Mouse (Mus musculus): Measurements from ENCODE around the gene Parl.

Gene Parl

DNA sequence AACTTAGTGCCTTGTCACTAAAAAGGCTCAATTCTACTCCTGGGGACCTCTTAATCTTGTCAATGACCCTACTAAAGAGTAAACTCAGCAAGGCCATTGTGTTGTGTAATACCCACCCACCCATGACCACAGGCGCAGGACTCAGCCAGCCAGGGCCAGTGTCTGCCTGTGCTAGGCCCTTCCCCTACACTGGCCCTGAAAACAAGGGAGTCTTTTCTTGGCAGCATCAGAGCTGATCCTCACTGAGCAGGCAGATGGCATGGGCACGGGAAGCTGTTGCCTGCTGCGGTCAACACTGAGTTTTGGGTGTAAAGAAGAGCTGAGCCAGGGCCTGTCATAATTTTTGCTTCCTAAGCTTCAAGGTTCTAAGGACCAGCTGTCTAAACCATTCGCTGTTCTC is 64.8 kb downstream of the Parl start:
- DNase-seq (ENCODE audit: low spot score) = no peak

DNA sequence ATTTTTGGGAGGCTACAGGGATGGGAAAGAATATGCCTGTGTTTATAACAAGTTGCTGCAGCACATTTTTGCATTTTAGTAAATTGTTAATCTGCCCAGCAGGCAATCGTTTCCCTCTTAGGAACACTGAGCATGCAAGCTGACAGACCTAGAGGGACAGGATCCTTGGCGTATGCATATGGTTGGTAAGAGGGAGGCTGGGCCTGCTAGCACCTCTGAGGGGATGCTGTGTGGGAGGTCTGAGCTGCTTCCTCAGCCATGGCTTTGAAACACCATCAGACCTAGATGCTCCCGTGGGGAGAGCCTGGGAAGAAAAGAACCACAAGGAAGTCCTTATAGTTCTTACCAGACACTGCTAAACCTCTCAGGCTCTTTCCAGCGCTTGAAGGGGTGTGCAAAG is 67.8 kb downstream of the Parl start:
- no peak for DNase-seq (ENCODE audit: low spot score)
